Mouse (Mus musculus) MEL (cell line): ENCODE data around the gene Rmnd5b. TPM values are rescaled to one million over a fixed set of nuclear protein-coding genes. Genes with fewer than 3 reads are reported as not detected.
A peak's percentile ranks its signal among the peaks of the same experiment; 100 is the strongest.

ENCODE experiments used
- DNase-seq: peaks from one replicate; pipeline ENCODE4 v3.0.0; 2011; ENCODE audit warnings: low read depth, low spot score
- H3K27ac ChIP-seq: 2 replicates; pipeline ENCODE4 v1.5.1; 2012; ENCODE audit warnings: low read depth, mild to moderate bottlenecking, control low read depth, low read length, moderate library complexity; ENCODE audit not compliant: control insufficient read depth
- H3K27me3 ChIP-seq, 2 experiments: fragments of 150-350 bp in 1 of 2; sonication (generic) in 1 of 2; 2 replicates each; pipeline ENCODE4 v1.6.1; 2012; ENCODE audit warnings: low read length in 2 of 2, mild to moderate bottlenecking in 2 of 2, improper control_type of control experiment in 1 of 2, moderate library complexity in 1 of 2; ENCODE audit not compliant: insufficient read depth in 2 of 2, control insufficient read depth in 1 of 2
- H3K36me3 ChIP-seq, 2 experiments: 2 replicates each; pipeline ENCODE4 v1.6.1; 2012 to 2014; ENCODE audit warnings: low read length in 2 of 2, improper control_type of control experiment in 1 of 2, inconsistent platforms in 1 of 2, mild to moderate bottlenecking in 1 of 2; ENCODE audit not compliant: insufficient read depth in 2 of 2, control insufficient read depth in 1 of 2
- H3K4me1 ChIP-seq, 2 experiments: fragments of 150-350 bp in 1 of 2; sonication (generic) in 1 of 2; 2 replicates each; pipeline ENCODE4 v1.6.1; 2012; ENCODE audit warnings: low read length in 2 of 2, improper control_type of control experiment in 1 of 2, mild to moderate bottlenecking in 1 of 2; ENCODE audit not compliant: insufficient read depth in 2 of 2, control insufficient read depth in 1 of 2
- H3K4me3 ChIP-seq, 2 experiments: fragments of 150-350 bp in 1 of 2; sonication (generic) in 1 of 2; 2 replicates each; pipeline ENCODE4 v1.5.1; 2012; ENCODE audit warnings: low read depth in 2 of 2, low read length in 2 of 2, mild to moderate bottlenecking in 2 of 2, moderate library complexity in 2 of 2, control low read depth in 1 of 2, improper control_type of control experiment in 1 of 2; ENCODE audit not compliant: control insufficient read depth in 1 of 2, insufficient read depth in 1 of 2
- H3K79me2 ChIP-seq: 2 replicates; pipeline ENCODE4 v1.6.1; 2012; ENCODE audit warnings: mild to moderate bottlenecking, low read length, moderate library complexity; ENCODE audit not compliant: control insufficient read depth, poor library complexity, insufficient read depth
- H3K9ac ChIP-seq: 2 replicates; pipeline ENCODE4 v1.6.1; 2012; ENCODE audit warnings: low read depth, mild to moderate bottlenecking, control low read depth, low read length, moderate library complexity; ENCODE audit not compliant: control insufficient read depth, poor library complexity, severe bottlenecking
- H3K9me3 ChIP-seq: fragments of 150-350 bp; sonication (generic); replicated peaks from 2 replicates; pipeline ENCODE4 v1.6.1; 2012; ENCODE audit warnings: mild to moderate bottlenecking, low read length, improper control_type of control experiment, moderate library complexity; ENCODE audit not compliant: insufficient read depth
- CTCF ChIP-seq, 3 experiments: IDR thresholded peaks in 2 of 3; conservative IDR thresholded peaks in 1 of 3; 2 replicates each; pipeline ENCODE4 v1.5.1; 2011 to 2012; ENCODE audit warnings: low read length in 3 of 3, low read depth in 2 of 3, mild to moderate bottlenecking in 2 of 3, improper control_type of control experiment in 1 of 3, inconsistent platforms in 1 of 3, mixed read lengths in 1 of 3, moderate library complexity in 1 of 3; ENCODE audit not compliant: control insufficient read depth in 1 of 3, insufficient read depth in 1 of 3, poor library complexity in 1 of 3, severe bottlenecking in 1 of 3
- EP300 ChIP-seq, 2 experiments: IDR thresholded peaks; 2 replicates each; pipeline ENCODE4 v1.6.1; 2011; ENCODE audit warnings: improper control_type of control experiment in 2 of 2, low read length in 2 of 2, low read depth in 1 of 2, mild to moderate bottlenecking in 1 of 2
- HCFC1 ChIP-seq: IDR thresholded peaks from 2 replicates; pipeline ENCODE4 v1.6.1; 2012; ENCODE audit warnings: low read depth, mild to moderate bottlenecking, inconsistent platforms, low read length, improper control_type of control experiment, moderate library complexity
- JUND ChIP-seq: IDR thresholded peaks from 2 replicates; pipeline ENCODE4 v1.6.1; 2011; ENCODE audit warnings: low read depth, mild to moderate bottlenecking, improper control_type of control experiment, low read length
- MAFK ChIP-seq: IDR thresholded peaks from 2 replicates; pipeline ENCODE4 v1.6.1; 2011; ENCODE audit warnings: low read depth, mild to moderate bottlenecking, low read length, improper control_type of control experiment, borderline replicate concordance
- MAX ChIP-seq: IDR thresholded peaks from 2 replicates; pipeline ENCODE4 v1.6.1; 2011; ENCODE audit warnings: low read length, improper control_type of control experiment
- MAZ ChIP-seq: IDR thresholded peaks from 2 replicates; pipeline ENCODE4 v1.6.1; 2012; ENCODE audit warnings: low read depth, mild to moderate bottlenecking, inconsistent platforms, low read length, improper control_type of control experiment
- MXI1 ChIP-seq: IDR thresholded peaks from 2 replicates; pipeline ENCODE4 v1.6.1; 2011; ENCODE audit warnings: mild to moderate bottlenecking, low read depth, low read length, improper control_type of control experiment
- MYC ChIP-seq: IDR thresholded peaks from 2 replicates; pipeline ENCODE4 v1.6.1; 2011; ENCODE audit warnings: low read depth, mild to moderate bottlenecking, low read length, improper control_type of control experiment, moderate library complexity
- NELFE ChIP-seq: IDR thresholded peaks from 2 replicates; pipeline ENCODE4 v1.6.1; 2011; ENCODE audit warnings: low read depth, low read length, improper control_type of control experiment
- POLR2AphosphoS2 ChIP-seq: IDR thresholded peaks from 2 replicates; pipeline ENCODE4 v1.6.1; 2011; ENCODE audit warnings: low read length, improper control_type of control experiment
- POLR2AphosphoS5 ChIP-seq: IDR thresholded peaks from 2 replicates; pipeline ENCODE4 v1.6.1; 2012; ENCODE audit warnings: low read depth, borderline replicate concordance, mild to moderate bottlenecking, inconsistent platforms, low read length, moderate library complexity, mixed read lengths
- RAD21 ChIP-seq: IDR thresholded peaks from 2 replicates; pipeline ENCODE4 v1.6.1; 2011; ENCODE audit warnings: mild to moderate bottlenecking, low read depth, low read length, improper control_type of control experiment
- RCOR1 ChIP-seq: IDR thresholded peaks from 2 replicates; pipeline ENCODE4 v1.6.1; 2012; ENCODE audit warnings: low read depth, mild to moderate bottlenecking, inconsistent platforms, low read length, improper control_type of control experiment
- TBP ChIP-seq: IDR thresholded peaks from 2 replicates; pipeline ENCODE4 v1.8.0; 2011; ENCODE audit warnings: low read depth, low read length, improper control_type of control experiment
- UBTF ChIP-seq: IDR thresholded peaks from 2 replicates; pipeline ENCODE4 v1.6.1; 2012; ENCODE audit warnings: low read depth, mild to moderate bottlenecking, inconsistent platforms, low read length, improper control_type of control experiment, moderate library complexity, borderline replicate concordance; ENCODE audit not compliant: insufficient read depth
- USF1 ChIP-seq: IDR thresholded peaks from 2 replicates; pipeline ENCODE4 v1.6.1; 2014; ENCODE audit warnings: low read depth, mild to moderate bottlenecking, inconsistent platforms, low read length, improper control_type of control experiment, moderate library complexity
- ZNF384 ChIP-seq: IDR thresholded peaks from 2 replicates; pipeline ENCODE4 v1.6.1; 2012; ENCODE audit warnings: low read depth, mild to moderate bottlenecking, inconsistent platforms, low read length, improper control_type of control experiment
- polyA plus RNA-seq, 2 experiments: library from polyadenylated mRNA; stranded (reverse) in 1 of 2; unstranded in 1 of 2; fragments of >175 nt in 1 of 2; fragments of >200 nt in 1 of 2; gene quantifications; 2 replicates each; pipeline versions ENCODE4 v1.2.1 to v1.2.4; 2012; ENCODE audit warnings: low replicate concordance in 2 of 2, low read depth in 1 of 2; ENCODE audit not compliant: insufficient read length in 2 of 2, insufficient read depth in 1 of 2, missing spikeins in 1 of 2
- total RNA-seq: library from RNA; depleted of rRNA; stranded (reverse); fragments of 300-350 nt; gene quantifications from 2 replicates; pipeline ENCODE4 v1.2.3, GENCODE M21; 2012

The Rmnd5b gene
- total and polyA plus RNA-seq, 3 experiments: 52.5 to 63.0 TPM; not detected in 1

DNA sequence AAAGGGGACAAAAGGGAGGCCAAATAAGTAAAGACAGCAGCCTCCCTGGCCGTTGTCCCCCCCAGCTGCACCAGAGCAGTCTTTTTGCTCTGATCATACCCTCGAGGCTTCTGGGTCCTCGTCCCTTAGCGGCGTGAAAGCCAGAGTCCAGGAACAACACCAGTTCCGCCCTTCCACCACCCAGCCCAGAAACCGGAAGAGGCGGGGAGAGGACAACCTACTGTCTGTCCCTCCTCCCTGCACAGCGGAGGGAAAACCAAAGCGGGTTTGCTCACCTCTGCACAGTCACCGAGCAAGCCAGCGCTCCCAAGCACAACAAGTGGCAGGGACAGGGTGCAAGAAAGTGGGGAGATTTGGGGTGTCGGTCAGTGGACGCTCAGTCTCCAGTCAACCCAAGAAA lies 20.1 kb downstream of the Rmnd5b start (continued):
- no peak for TF ChIP-seq RCOR1
- TF ChIP-seq USF1: no peak
- TF ChIP-seq ZNF384: no peak

DNA sequence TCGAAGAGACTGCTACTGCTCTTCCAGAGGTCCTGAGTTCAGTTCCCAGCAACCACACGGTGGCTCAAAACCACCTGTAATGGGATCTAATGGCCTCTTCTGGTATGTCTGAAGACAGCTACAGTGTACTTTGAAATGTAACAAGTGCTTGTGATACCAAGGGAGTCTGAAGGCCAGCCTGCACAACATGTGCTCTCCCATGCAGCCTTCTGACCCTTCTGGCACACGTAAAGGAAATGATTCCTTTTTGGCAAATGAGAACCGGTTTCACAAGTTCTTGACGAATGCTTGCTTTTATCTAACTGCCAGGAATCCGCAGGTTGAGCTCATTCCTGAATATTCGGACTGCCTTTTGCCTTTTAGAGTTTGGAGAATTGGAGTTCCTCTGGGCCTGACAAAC lies 20.6 kb downstream of the Rmnd5b start:
- Histone ChIP-seq H3K4me1 (peaks cover 5 to 25% of the 10 kb centered on the region in 2 experiments), H3K27me3 (no peaks in the 10 kb centered on the region), H3K9me3 (no peaks in the 10 kb centered on the region), H3K9ac (peak overlapping the region; percentile 81), H3K27ac (peak overlapping the region; percentile 83), H3K36me3 (peaks cover 0 to 10% of the 10 kb centered on the region in 2 experiments; a peak in 2 of 4 replicates), H3K79me2 (peaks cover 8% of the 10 kb centered on the region), H3K4me3 (peak overlapping the region; percentile 71 to 75)
- TF ChIP-seq POLR2AphosphoS5: no peak
- TF ChIP-seq HCFC1: no peak
- TF ChIP-seq ZNF384: no peak
- TF ChIP-seq TBP: no peak
- no peak for TF ChIP-seq UBTF
- TF ChIP-seq EP300 (IDR thresholded peaks at IDR 0.05; ENCODE audit: low read depth in 1 of 2, low read length in 2 of 2): 0 out of 4 replicates have a peak, but pooled peaks of 1 of the 2 experiments have one; percentile 17
- TF ChIP-seq MAZ: no peak
- TF ChIP-seq RAD21: no peak
- TF ChIP-seq MXI1: no peak; the same call in none of the 2 replicates
- TF ChIP-seq MYC: peak; percentile 68
- peak; percentile 56 for TF ChIP-seq MAX
- TF ChIP-seq JUND: 0 out of 2 replicates have a peak, but pooled peaks have one; percentile 13
- no peak for TF ChIP-seq CTCF (IDR thresholded peaks at IDR 0.05 in 2 of 3, conservative IDR thresholded peaks at IDR 0.05 in 1 of 3; ENCODE audit: control insufficient read depth in 1 of 3, insufficient read depth in 1 of 3, low read depth in 2 of 3, low read length in 3 of 3, poor library complexity in 1 of 3, severe bottlenecking in 1 of 3)
- TF ChIP-seq MAFK: no peak
- peak; percentile 69 for DNase-seq

DNA sequence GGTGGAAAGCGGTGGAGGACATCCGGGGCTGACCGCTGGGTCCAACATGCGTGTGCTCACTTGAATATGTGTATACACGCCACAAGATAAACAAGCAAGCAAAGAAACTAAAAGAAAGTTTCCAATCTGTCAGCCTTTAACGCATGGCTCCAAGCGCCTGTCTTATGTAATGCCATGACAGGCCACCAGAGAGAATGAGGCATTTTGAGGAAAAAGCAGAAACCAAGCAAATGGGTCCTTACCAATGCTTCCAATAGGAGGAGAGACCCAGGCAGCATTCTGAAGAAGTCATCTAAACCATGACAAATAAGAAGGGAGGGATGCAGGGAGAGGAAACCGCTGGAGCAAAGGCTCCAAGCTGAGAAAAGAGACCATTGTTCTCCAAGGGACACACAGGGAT lies 21.4 kb downstream of the Rmnd5b start:
- Histone ChIP-seq H3K9ac (no peak overlapping the region), H3K4me3 (no peak overlapping the region)
- peak; percentile 59 for DNase-seq
- no peak for TF ChIP-seq POLR2AphosphoS2
- TF ChIP-seq NELFE: no peak
- TF ChIP-seq CTCF (IDR thresholded peaks at IDR 0.05 in 2 of 3, conservative IDR thresholded peaks at IDR 0.05 in 1 of 3; ENCODE audit: control insufficient read depth in 1 of 3, insufficient read depth in 1 of 3, low read depth in 2 of 3, low read length in 3 of 3, poor library complexity in 1 of 3, severe bottlenecking in 1 of 3): peak in 1 of 3 experiments; percentile 10; a peak in 1 of 6 replicates
- TF ChIP-seq, all 39 proteins: peak for 1
- no peak overlapping the region for H3K27ac ChIP-seq
- H3K36me3 ChIP-seq: peaks cover 0 to 11% of the 10 kb centered on the region in 2 experiments; a peak in 2 of 4 replicates
- no peaks in the 10 kb centered on the region for H3K9me3 ChIP-seq
- H3K4me1 ChIP-seq: peaks cover 5 to 28% of the 10 kb centered on the region in 2 experiments
- no peaks in the 10 kb centered on the region for H3K27me3 ChIP-seq
- H3K79me2 ChIP-seq: peaks cover 3% of the 10 kb centered on the region; the same call in 1 of the 2 replicates
